Mouse (Mus musculus) ES-E14 (cell line): ENCODE data around the gene Fam216a. TPM values are rescaled to one million over a fixed set of nuclear protein-coding genes. Genes with fewer than 3 reads are reported as not detected.

ENCODE experiments used
- DNase-seq: peaks from one replicate; pipeline ENCODE4 v3.0.0-alpha.2; 2013; ENCODE audit warnings: low read depth, low spot score
- H3K27ac ChIP-seq: 2 replicates; pipeline ENCODE4 v1.5.1; 2012; ENCODE audit warnings: low read depth, mild to moderate bottlenecking, low read length, moderate library complexity, mixed read lengths; ENCODE audit not compliant: poor library complexity, insufficient read depth, severe bottlenecking
- H3K36me3 ChIP-seq: 2 replicates; pipeline ENCODE4 v1.6.1; 2012; ENCODE audit warnings: mild to moderate bottlenecking, low read length, moderate library complexity, mixed read lengths; ENCODE audit not compliant: control insufficient read depth, poor library complexity, insufficient read depth, severe bottlenecking
- H3K4me1 ChIP-seq, 2 experiments: fragments of 150-350 bp in 1 of 2; sonication (generic) in 1 of 2; 2 replicates each; pipeline ENCODE4 v1.6.1; 2012; ENCODE audit warnings: low read length in 2 of 2, mild to moderate bottlenecking in 1 of 2, mixed read lengths in 1 of 2; ENCODE audit not compliant: control insufficient read depth in 2 of 2, insufficient read depth in 2 of 2, poor library complexity in 1 of 2
- H3K4me3 ChIP-seq, 2 experiments: fragments of 150-350 bp in 1 of 2; sonication (generic) in 1 of 2; 2 replicates each; pipeline ENCODE4 v1.5.1; 2012; ENCODE audit warnings: low read length in 2 of 2, low read depth in 1 of 2, mild to moderate bottlenecking in 1 of 2, mixed read lengths in 1 of 2; ENCODE audit not compliant: insufficient read depth in 1 of 2, poor library complexity in 1 of 2, severe bottlenecking in 1 of 2
- H3K9ac ChIP-seq: 2 replicates; pipeline ENCODE4 v1.6.1; 2012; ENCODE audit warnings: low read depth, mild to moderate bottlenecking, low read length, mixed read lengths; ENCODE audit not compliant: poor library complexity, insufficient read depth, severe bottlenecking
- H3K9me3 ChIP-seq: fragments of 150-350 bp; sonication (generic); 2 replicates; pipeline ENCODE4 v1.6.1; 2012; ENCODE audit warnings: low read depth, mild to moderate bottlenecking, low read length; ENCODE audit not compliant: control insufficient read depth, insufficient read depth
- CHD2 ChIP-seq: IDR thresholded peaks from 2 replicates; pipeline ENCODE4 v1.6.1; 2014; ENCODE audit warnings: mild to moderate bottlenecking, low read depth, low read length, inconsistent platforms
- HCFC1 ChIP-seq: IDR thresholded peaks from 2 replicates; pipeline ENCODE4 v1.6.1; 2012; ENCODE audit warnings: low read length, inconsistent platforms, borderline replicate concordance; ENCODE audit not compliant: insufficient read depth
- MAFK ChIP-seq: IDR thresholded peaks from 2 replicates; pipeline ENCODE4 v1.6.1; 2014; ENCODE audit warnings: mild to moderate bottlenecking, low read depth, low read length, inconsistent platforms; ENCODE audit not compliant: insufficient read depth
- ZC3H11A ChIP-seq: IDR thresholded peaks from 2 replicates; pipeline ENCODE4 v1.6.1; 2012; ENCODE audit warnings: low read depth, mild to moderate bottlenecking, inconsistent platforms, low read length, borderline replicate concordance
- ZNF384 ChIP-seq: IDR thresholded peaks from 2 replicates; pipeline ENCODE4 v1.6.1; 2012; ENCODE audit warnings: low read depth, low read length, inconsistent platforms
- in situ Hi-C, 2 experiments: fragments of 600-800 bp; cut with MboI; formaldehyde crosslinking; loops; one replicate each; pipeline ENCODE4 v1.15.1; 2025; ENCODE audit warnings: low sequenced_read_pairs in 2 of 2, inconsistent platforms in 1 of 2; ENCODE audit not compliant: unreplicated experiment in 2 of 2
- total RNA-seq: library from RNA; depleted of rRNA; stranded (reverse); fragments of 300-350 nt; gene quantifications from 2 replicates; pipeline ENCODE4 v1.2.3, GENCODE M21; 2012

The Fam216a gene
- total RNA-seq, 1 experiment: 32.7 TPM

GRCm38 (mm10) chr5:122401303-122401640 is 29.1 kb upstream of the Fam216a start:
- Histone ChIP-seq H3K4me3 (no peak overlapping the region), H3K9ac (no peak overlapping the region), H3K27ac (no peak overlapping the region), H3K36me3 (peaks cover 32% of the 10 kb centered on the region), H3K4me1 (no peaks in the 10 kb centered on the region), H3K9me3 (no peaks in the 10 kb centered on the region)
- TF ChIP-seq HCFC1 (no peak), MAFK (no peak), ZNF384 (no peak), ZC3H11A (peak; percentile 74; the same call in 1 of the 2 replicates)
- DNase-seq: no peak
- in situ Hi-C loops: loop anchor here in 1 of 2 experiments (10.0 kb wide), 1 partner anchor 234 kb away; no protein-coding TSS in a partner anchor

- TF ChIP-seq ZNF384 (no peak), ZC3H11A (no peak), MAFK (no peak), CHD2 (no peak), HCFC1 (no peak)
- no peaks in the 10 kb centered on the region for H3K4me1 ChIP-seq
- no peak overlapping the region for H3K27ac ChIP-seq
- DNase-seq: no peak
- H3K36me3 ChIP-seq: peaks cover 32% of the 10 kb centered on the region
- in situ Hi-C loops: loop anchor here in 1 of 2 experiments (10.0 kb wide), 1 partner anchor 234 kb away; no protein-coding TSS in a partner anchor
- peak overlapping the region in 1 of 2 experiments; percentile 11; a peak in 1 of 4 replicates for H3K4me3 ChIP-seq
- no peaks in the 10 kb centered on the region for H3K9me3 ChIP-seq
- H3K9ac ChIP-seq: no peak overlapping the region
Measured at GRCm38 (mm10) chr5:122400628-122401302, 28.6 kb upstream of the Fam216a start.

GRCm38 (mm10) chr5:122399871-122400270 is 27.7 kb upstream of the Fam216a start:
- Histone ChIP-seq H3K36me3 (peaks cover 25% of the 10 kb centered on the region), H3K4me3 (no peak overlapping the region), H3K4me1 (no peaks in the 10 kb centered on the region), H3K27ac (no peak overlapping the region), H3K9me3 (no peaks in the 10 kb centered on the region), H3K9ac (no peak overlapping the region)
- in situ Hi-C loops: loop anchor here in 1 of 2 experiments (10.0 kb wide), 1 partner anchor 235 kb away; no protein-coding TSS in a partner anchor
- no peak for DNase-seq
- TF ChIP-seq CHD2 (no peak), HCFC1 (no peak), ZC3H11A (no peak), MAFK (no peak), ZNF384 (no peak)

GRCm38 (mm10) chr5:122397495-122397894 is 25.3 kb upstream of the Fam216a start:
- H3K9me3 ChIP-seq: no peaks in the 10 kb centered on the region
- H3K4me1 ChIP-seq: peaks cover 1 to 3% of the 10 kb centered on the region in 2 experiments; a peak in 1 of 4 replicates
- H3K9ac ChIP-seq: no peak overlapping the region
- TF ChIP-seq CHD2 (no peak), ZC3H11A (no peak), MAFK (no peak)
- in situ Hi-C loops: no loop called here
- no peak overlapping the region for H3K4me3 ChIP-seq
- no peak overlapping the region for H3K27ac ChIP-seq
- DNase-seq: no peak
- H3K36me3 ChIP-seq: peaks cover 8% of the 10 kb centered on the region; the same call in 1 of the 2 replicates
